Mouse (Mus musculus): ENCODE measurements around the gene Zfp524. TPM values are rescaled to one million over a fixed set of nuclear protein-coding genes. Genes with fewer than 3 reads are reported as not detected.

Gene Zfp524
- 10.4 and 12.7 TPM in 2 replicates for polyA plus RNA-seq (2015; fragmentation: Nextera tagmentation; extraction: Ambion mirVana)

DNA sequence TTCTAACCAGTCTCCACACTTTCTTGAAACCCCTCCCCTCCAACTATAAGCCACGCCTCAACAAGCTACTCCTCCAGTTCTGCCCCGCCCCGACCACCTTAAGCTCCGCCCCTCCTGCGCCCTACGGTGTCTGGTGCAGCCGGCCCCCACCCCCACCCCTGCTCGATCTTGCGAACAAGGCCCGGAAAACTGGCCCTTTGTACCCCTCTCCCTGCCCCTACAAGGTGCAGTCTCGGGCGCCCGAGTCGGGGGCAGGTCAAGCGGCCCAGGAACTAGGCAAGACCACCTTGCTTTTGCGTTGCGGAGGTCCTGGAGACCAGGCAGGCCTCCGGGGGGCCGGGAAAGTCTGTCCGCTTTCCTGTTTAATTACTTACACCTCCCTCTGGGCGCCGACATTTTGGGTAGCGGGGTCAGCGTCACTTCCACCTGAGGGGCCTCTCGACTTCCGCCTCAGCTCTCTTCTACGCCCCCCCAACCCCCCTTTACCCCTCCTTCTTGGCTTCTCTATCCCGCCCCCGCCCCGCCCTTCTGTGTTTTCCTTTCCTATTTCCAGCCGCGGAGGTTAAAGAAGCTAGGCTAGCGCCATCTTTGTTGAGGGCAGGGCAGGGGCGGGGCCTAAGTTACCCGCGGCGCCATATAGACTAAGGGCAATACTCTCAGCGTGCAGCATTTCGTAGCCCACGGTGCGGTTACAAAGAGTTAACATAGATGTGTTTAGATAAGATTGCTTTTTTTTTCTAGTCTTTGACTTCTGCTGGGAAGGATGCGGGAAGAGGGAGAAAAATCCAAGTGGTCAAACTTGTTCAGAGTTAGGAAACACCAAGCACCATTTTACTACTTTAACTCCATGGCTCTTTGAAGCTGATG lies at the start of gene Zfp524, which contains the start of gene Fiz1:
Gene Zfp524, plus strand, starts transcription at position 165 of the 867 bp plus-strand sequence.
Gene Fiz1, minus strand, starts transcription at position 447 of the 867 bp plus-strand sequence.
- Histone ChIP-seq H3K27ac (peak within 1 kb of the TSS; percentile 99), H3K9ac (peak within 1 kb of the TSS; percentile 88), H3K4me2 (peak within 1 kb of the TSS; percentile 64), H3K4me1 (peaks cover 25% of the 10 kb centered on the region), H3K36me3 (peaks cover 51% of the 10 kb centered on the region), H3K27me3 (no peaks in the 10 kb centered on the region), H3K9me3 (replicated peaks) (no peaks in the 10 kb centered on the region), H3K4me3 (replicated peaks) (peak within 1 kb of the TSS; percentile 76)
- 0% methylated on average over 42 of the region's 42 CpGs for WGBS
- ATAC-seq (replicated peaks; ENCODE audit: low FRiP score) = peak; percentile 82

DNA sequence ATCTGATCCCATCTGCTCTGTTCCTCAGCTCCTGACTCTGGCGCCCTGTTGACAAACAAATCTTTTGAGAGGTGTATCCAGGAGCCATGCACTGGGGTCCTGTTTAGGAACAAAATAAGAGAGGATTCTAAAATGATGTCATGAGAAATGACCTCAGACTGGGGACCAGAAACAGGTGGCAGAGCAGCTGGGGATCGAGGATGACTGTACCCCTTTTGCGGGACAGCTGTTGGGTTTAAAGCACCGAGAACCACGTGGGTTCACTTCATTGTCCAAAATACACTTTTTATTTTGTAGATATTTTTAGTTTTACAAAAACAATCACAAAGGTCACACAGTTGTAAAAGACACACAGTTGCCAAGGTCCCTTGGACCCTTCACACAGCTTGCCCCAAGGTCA lies 49.2 kb upstream of the Zfp524 start:
- H3K27me3 ChIP-seq = 0 out of 2 replicates have a peak, but pooled peaks cover 3% of the 10 kb centered on the region
- 80% methylated on average over 5 of the region's 5 CpGs for WGBS
- H3K4me1 ChIP-seq = 0 out of 2 replicates have a peak, but pooled peaks cover 3% of the 10 kb centered on the region
- H3K27ac ChIP-seq = no peak overlapping the region
- H3K36me3 ChIP-seq = no peaks in the 10 kb centered on the region
- no peak overlapping the region for H3K4me2 ChIP-seq
- H3K9ac ChIP-seq = no peak overlapping the region
- no peaks in the 10 kb centered on the region for H3K9me3 ChIP-seq (replicated peaks)
- no peak for ATAC-seq (replicated peaks; ENCODE audit: low FRiP score)
- H3K4me3 ChIP-seq (replicated peaks) = no peak overlapping the region

DNA sequence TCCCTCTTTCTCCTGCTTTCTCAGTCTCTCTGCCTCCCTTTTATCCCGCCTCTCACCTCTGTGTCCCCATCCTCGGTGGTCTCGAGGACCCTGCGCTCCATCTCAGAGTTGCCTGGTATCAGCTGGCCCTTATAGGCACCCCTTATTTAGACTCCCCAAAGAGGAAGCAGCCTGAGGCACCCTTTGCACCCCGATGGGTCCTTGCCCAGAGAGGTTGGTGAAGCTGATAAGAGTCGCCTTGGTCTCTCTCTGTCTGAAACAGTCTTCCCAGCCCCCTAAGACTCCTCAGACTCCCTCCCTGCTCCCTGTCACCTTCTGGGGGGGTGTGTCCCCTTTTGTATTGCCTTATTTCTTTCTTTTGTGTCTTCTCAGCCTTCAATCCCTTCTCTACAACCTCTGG lies 43.1 kb upstream of the Zfp524 start, which contains the start of gene Sbk3:
Gene Sbk3, minus strand, starts transcription at position 101 of the 400 bp plus-strand sequence.
- 0 out of 2 replicates have a peak, but pooled peaks cover 3% of the 10 kb centered on the region for H3K4me1 ChIP-seq
- WGBS = 42% methylated on average over 6 of the region's 6 CpGs

DNA sequence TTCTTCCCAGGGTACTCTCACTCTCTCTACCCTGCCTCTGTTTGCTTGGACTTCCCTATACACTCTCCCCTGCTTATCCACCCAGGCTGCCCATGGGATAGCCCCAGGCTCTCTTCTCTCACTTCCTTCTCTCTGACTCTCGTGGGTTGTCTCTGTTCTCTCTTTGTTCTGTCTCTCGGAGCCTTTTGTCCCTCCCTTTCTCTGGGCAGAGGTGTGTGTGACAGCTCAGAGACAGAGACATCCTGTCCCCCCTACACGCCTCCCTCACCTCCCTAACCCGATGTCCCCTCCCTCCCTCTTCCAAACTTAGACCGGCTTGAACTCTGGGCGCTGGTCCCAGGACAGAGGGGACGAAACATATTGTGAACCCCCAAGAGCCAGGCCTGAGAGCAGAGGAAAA lies 42.5 kb upstream of the Zfp524 start:
- H3K27me3 ChIP-seq = 0 out of 2 replicates have a peak, but pooled peaks cover 3% of the 10 kb centered on the region
- H3K36me3 ChIP-seq = no peaks in the 10 kb centered on the region
- H3K4me1 ChIP-seq = 0 out of 2 replicates have a peak, but pooled peaks cover 3% of the 10 kb centered on the region
- H3K9me3 ChIP-seq (replicated peaks) = no peaks in the 10 kb centered on the region
- H3K4me3 ChIP-seq (replicated peaks) = no peak overlapping the region
- H3K27ac ChIP-seq = no peak overlapping the region
- WGBS = 22% methylated on average over 7 of the region's 7 CpGs
- H3K9ac ChIP-seq = no peak overlapping the region
- H3K4me2 ChIP-seq = no peak overlapping the region
- ATAC-seq (replicated peaks; ENCODE audit: low FRiP score) = no peak

More for the DNA sequence above, 43.1 kb upstream of the Zfp524 start, which contains the start of gene Sbk3:
- Histone ChIP-seq H3K9ac (no peak within 1 kb of the TSS), H3K4me3 (replicated peaks) (no peak within 1 kb of the TSS), H3K36me3 (no peaks in the 10 kb centered on the region), H3K9me3 (replicated peaks) (no peaks in the 10 kb centered on the region), H3K27me3 (0 out of 2 replicates have a peak, but pooled peaks cover 3% of the 10 kb centered on the region), H3K27ac (no peak within 1 kb of the TSS), H3K4me2 (no peak within 1 kb of the TSS)
- no peak for ATAC-seq (replicated peaks; ENCODE audit: low FRiP score)

DNA sequence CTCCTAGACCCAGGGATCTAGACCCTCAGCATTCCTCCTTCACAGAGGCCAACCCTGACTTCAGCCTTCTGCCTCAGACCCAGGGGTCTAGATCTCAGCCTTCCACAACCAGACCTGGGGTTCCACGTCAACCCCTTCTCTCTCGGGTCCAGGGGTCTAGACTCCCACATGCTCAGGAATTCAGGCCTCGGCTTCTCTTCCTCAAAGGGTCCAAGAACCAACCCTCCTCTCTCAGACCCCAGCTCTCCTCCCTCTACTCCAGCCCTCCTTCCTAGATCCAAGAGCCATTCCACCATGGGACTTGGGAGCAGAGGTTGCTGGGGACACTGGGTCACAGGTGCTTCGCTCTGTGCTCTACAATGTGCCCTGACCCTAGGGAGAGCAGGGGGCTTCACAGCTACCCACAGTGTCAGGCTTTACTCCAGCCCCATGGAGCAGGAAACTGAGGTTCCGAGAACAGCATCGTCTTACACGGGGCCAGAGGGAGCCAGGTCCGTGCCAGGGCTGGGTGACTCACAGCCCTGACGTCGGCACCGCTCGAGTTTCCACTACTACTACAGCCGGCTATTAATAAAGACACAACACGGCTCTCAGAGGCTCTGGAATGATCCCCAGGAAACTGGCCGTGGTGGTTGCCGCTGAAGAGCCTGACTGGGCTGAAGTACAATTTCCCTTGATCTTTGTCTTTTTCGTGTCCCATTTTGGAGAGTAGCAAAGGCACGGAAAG lies 41.7 kb upstream of the Zfp524 start:
- 62% methylated on average over 18 of the region's 18 CpGs for WGBS

DNA sequence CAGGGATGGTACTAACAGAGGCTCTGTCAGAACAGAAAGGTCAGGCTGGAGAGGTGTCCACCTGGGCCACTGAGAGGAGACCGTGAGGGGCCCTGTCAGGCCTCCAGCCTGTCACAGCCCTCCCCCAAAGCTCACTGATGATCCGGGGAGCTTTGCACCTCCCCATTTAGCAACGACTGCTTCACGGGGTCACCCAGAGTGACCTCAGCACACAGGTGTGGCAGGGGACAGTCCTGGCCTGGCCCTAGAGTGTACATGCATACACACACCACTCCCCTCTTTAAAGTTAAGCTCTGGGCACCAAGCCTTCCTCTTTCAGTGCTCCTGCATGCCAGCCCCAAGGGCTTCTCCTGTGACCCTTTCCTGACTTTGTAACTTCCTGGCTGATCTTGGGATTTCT lies 38.8 kb upstream of the Zfp524 start:
- H3K9me3 ChIP-seq (replicated peaks) = no peaks in the 10 kb centered on the region
- no peak overlapping the region for H3K4me3 ChIP-seq (replicated peaks)
- no peak for ATAC-seq (replicated peaks; ENCODE audit: low FRiP score)
- H3K27ac ChIP-seq = no peak overlapping the region
- no peaks in the 10 kb centered on the region for H3K36me3 ChIP-seq
- no peak overlapping the region for H3K9ac ChIP-seq
- no peak overlapping the region for H3K4me2 ChIP-seq
- H3K27me3 ChIP-seq = no peaks in the 10 kb centered on the region
- 0 out of 2 replicates have a peak, but pooled peaks cover 3% of the 10 kb centered on the region for H3K4me1 ChIP-seq
- 68% methylated on average over 4 of the region's 4 CpGs for WGBS

More for the DNA sequence above, 41.7 kb upstream of the Zfp524 start:
- Histone ChIP-seq H3K4me1 (0 out of 2 replicates have a peak, but pooled peaks cover 3% of the 10 kb centered on the region), H3K27me3 (no peaks in the 10 kb centered on the region), H3K9me3 (replicated peaks) (no peaks in the 10 kb centered on the region), H3K9ac (no peak overlapping the region), H3K27ac (no peak overlapping the region), H3K4me2 (no peak overlapping the region), H3K4me3 (replicated peaks) (no peak overlapping the region), H3K36me3 (no peaks in the 10 kb centered on the region)
- no peak for ATAC-seq (replicated peaks; ENCODE audit: low FRiP score)

DNA sequence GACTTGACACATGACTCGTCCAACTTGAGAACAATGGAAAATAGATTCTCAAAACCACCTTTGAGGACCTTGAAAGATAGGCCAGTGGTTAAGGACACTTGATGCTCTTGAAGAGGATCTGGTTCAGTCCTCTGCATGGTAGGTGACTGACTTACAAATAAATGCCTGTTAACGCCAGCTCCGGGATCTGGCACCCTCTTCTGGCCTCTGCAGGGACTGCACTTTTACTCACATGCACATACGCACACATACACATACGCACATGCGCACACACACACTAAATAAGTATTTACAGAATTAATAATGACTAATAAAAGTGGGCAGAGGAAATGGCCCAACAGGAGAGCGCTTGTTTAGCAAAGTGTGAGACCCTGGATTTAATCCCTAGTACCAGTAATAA lies 37.4 kb upstream of the Zfp524 start:
- ATAC-seq (replicated peaks; ENCODE audit: low FRiP score) = no peak
- H3K27ac ChIP-seq = no peak overlapping the region
- WGBS = 90% methylated on average over 7 of the region's 7 CpGs
- H3K4me2 ChIP-seq = no peak overlapping the region
- H3K27me3 ChIP-seq = no peaks in the 10 kb centered on the region
- no peak overlapping the region for H3K4me3 ChIP-seq (replicated peaks)
- H3K9me3 ChIP-seq (replicated peaks) = no peaks in the 10 kb centered on the region
- H3K36me3 ChIP-seq = no peaks in the 10 kb centered on the region
- H3K9ac ChIP-seq = no peak overlapping the region
- 0 out of 2 replicates have a peak, but pooled peaks cover 1% of the 10 kb centered on the region for H3K4me1 ChIP-seq

DNA sequence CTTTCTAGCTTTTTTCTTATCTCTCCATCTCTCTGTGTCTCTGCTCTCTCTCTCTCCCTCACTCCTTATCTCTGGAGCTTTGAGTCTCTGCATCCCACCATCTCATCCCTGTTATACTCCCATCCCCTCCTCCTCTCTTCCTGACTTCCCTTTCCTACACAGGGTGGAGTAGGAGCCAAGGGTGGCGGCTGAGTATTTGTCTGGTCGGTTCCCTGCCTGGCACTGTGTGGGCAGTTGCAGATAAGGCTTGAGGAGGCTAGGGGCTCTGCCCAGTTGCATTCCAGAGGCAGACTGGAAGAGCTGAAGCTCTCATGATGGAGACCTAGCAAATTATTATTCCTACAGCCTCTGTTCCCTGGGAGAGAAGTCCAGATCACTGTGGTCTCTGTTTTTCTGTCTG lies 26.0 kb upstream of the Zfp524 start:
- 63% methylated on average over 2 of the region's 2 CpGs for WGBS
- Histone ChIP-seq H3K9ac (no peak overlapping the region), H3K27me3 (no peaks in the 10 kb centered on the region), H3K4me2 (no peak overlapping the region), H3K27ac (no peak overlapping the region), H3K4me1 (no peaks in the 10 kb centered on the region), H3K36me3 (peaks cover 22% of the 10 kb centered on the region), H3K4me3 (replicated peaks) (no peak overlapping the region), H3K9me3 (replicated peaks) (no peaks in the 10 kb centered on the region)
- no peak for ATAC-seq (replicated peaks; ENCODE audit: low FRiP score)

DNA sequence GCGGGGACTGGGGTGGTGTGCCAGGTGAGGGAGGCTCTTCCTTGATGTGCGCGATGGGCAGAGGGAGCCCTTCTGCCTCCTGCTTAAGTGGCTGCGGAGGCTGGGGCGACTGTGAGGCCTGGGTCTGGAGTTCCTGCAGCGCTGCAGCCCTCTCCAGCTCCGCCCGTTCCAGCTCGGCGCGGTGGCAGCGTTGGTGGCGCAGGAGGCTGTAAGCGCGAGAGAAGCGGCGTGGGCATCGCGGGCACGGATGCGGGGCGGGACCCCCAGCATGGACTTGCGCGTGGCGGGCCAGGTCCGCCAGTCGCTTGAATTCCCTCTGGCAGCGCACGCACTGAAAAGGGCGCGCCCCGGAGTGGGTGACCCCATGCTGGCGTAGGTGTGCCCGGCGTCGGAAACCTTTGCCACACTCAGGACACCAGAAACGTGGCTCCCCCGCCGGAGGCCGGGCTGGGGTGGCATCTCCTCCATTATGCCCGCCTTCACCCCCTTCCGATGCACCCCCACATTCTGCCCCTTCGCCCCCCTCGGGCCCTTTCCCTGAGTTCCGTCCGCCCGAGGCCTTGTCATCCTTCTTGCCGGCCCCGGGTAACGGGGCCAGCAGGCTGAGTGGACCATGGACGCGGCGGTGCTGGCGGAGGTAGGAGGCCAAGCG lies 20.7 kb upstream of the Zfp524 start:
- Histone ChIP-seq H3K4me3 (replicated peaks) (0 out of 2 replicates have a peak overlapping the region, but pooled peaks have one; percentile 68), H3K27me3 (peaks cover 7% of the 10 kb centered on the region; the same call in 1 of the 2 replicates), H3K9me3 (replicated peaks) (peaks cover 3% of the 10 kb centered on the region), H3K4me2 (peak overlapping the region; percentile 78), H3K27ac (no peak overlapping the region), H3K4me1 (peaks cover 27% of the 10 kb centered on the region), H3K9ac (no peak overlapping the region), H3K36me3 (peaks cover 32% of the 10 kb centered on the region)
- ATAC-seq (replicated peaks; ENCODE audit: low FRiP score) = no peak
- 45% methylated on average over 55 of the region's 55 CpGs for WGBS

DNA sequence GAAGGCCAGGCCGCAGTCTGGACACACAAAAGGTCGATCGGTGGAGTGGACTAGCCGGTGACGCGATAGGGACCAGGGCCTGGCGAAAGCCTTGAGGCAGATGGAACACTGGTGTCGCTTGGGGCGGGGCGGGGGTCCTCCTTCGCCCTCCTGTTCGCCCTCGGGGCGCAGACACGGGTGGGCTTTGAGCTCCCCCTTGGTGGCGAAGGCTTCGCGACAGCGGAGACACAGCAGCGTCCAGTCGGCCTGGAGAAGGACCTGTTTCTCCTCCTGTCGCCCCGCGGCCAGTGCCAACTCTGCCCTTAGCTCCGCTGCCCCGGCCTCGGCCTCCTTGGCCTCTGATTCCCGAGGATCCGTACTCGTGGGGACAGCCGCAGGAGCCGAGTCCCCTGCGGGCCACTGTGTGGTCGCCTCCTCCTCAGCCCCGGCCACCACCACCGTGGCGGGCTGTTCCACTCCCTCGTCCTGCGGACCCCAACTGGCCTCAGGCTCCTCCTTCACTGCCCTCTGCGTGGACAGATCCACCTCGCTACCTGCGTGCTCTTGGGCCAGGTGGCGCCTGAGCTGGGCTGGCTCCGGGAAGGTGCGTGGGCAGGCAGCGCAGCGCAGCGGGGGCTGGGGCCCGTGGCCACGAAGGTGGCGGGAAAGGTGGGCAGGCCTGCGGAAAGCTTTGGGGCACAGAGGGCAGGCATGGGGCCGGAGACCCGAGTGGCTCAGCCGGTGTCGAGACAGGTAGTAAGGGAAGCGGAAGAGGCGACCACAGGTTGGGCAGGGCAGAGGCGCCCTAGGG lies 20.0 kb upstream of the Zfp524 start:
- peaks cover 32% of the 10 kb centered on the region for H3K36me3 ChIP-seq
- 56% methylated on average over 59 of the region's 59 CpGs for WGBS
- peaks cover 3% of the 10 kb centered on the region for H3K9me3 ChIP-seq (replicated peaks)
- H3K4me2 ChIP-seq = peak overlapping the region; percentile 78
- no peak overlapping the region for H3K27ac ChIP-seq
- ATAC-seq (replicated peaks; ENCODE audit: low FRiP score) = no peak; the same call in 1 of the 2 replicates
- no peak overlapping the region for H3K9ac ChIP-seq
- peaks cover 27% of the 10 kb centered on the region for H3K4me1 ChIP-seq
- H3K4me3 ChIP-seq (replicated peaks) = peak overlapping the region; percentile 68; the same call in 1 of the 2 replicates
- peaks cover 7% of the 10 kb centered on the region; the same call in 1 of the 2 replicates for H3K27me3 ChIP-seq

Data from kidney, embryonic 15.5 days (tissue).